Mouse (Mus musculus): Measurements from ENCODE around the gene Plekhh2.

GRCm38 (mm10) chr17:84611500-84611899 lies 99.8 kb downstream of the Plekhh2 start:
- TF ChIP-seq POLR2A (IDR thresholded peaks at IDR 0.05; ENCODE audit: insufficient read depth, low read depth, low read length), result no peak
- no peak for TF ChIP-seq CTCF (IDR thresholded peaks at IDR 0.05)

Measured in heart, adult 2 months (tissue).